Mouse (Mus musculus) adrenal gland, adult 8-10 months (tissue): Measurements from ENCODE around the gene Egln1. TPM values are rescaled to one million over a fixed set of nuclear protein-coding genes. Genes with fewer than 3 reads are reported as not detected.

ENCODE experiments used
- DNase-seq: peaks from one replicate; pipeline ENCODE4 v3.0.0; 2022
- total RNA-seq, 4 experiments: library from RNA; stranded (reverse); gene quantifications; 2 replicates each; pipeline ENCODE4 v1.2.4; 2022

Egln1 gene
- total RNA-seq, 4 experiments from 2014 or later = 48.2 to 56.7 (median 50.9) TPM

GRCm38 (mm10) chr8:124944406-124944805, 4.7 kb downstream of the Egln1 start:
- no peak for DNase-seq

- DNase-seq = no peak
These were observed 5.3 kb downstream of the Egln1 start for GRCm38 (mm10) chr8:124943801-124944200.

- no peak for DNase-seq
These were observed 11.8 kb downstream of the Egln1 start for GRCm38 (mm10) chr8:124937293-124937692.

- DNase-seq = no peak
These were observed 12.4 kb downstream of the Egln1 start for GRCm38 (mm10) chr8:124936699-124937098.

GRCm38 (mm10) chr8:124935116-124935515, 14.0 kb downstream of the Egln1 start:
- DNase-seq = no peak

- no peak for DNase-seq
These were observed 16.7 kb downstream of the Egln1 start for GRCm38 (mm10) chr8:124932435-124932834.

- DNase-seq = no peak
These were observed 18.5 kb downstream of the Egln1 start for GRCm38 (mm10) chr8:124930649-124931048.

- DNase-seq = no peak
These were observed 19.0 kb downstream of the Egln1 start for GRCm38 (mm10) chr8:124930086-124930485.

GRCm38 (mm10) chr8:124929006-124929405, 20.1 kb downstream of the Egln1 start:
- no peak for DNase-seq

- no peak for DNase-seq
These were observed 22.8 kb downstream of the Egln1 start for GRCm38 (mm10) chr8:124926351-124926771.

- DNase-seq = no peak
These were observed 23.4 kb downstream of the Egln1 start for GRCm38 (mm10) chr8:124925544-124926266.

- DNase-seq = no peak
These were observed 25.0 kb downstream of the Egln1 start for GRCm38 (mm10) chr8:124923971-124924652.

GRCm38 (mm10) chr8:124922490-124923089, 26.5 kb downstream of the Egln1 start:
- no peak for DNase-seq

GRCm38 (mm10) chr8:124921369-124922279, 27.5 kb downstream of the Egln1 start:
- DNase-seq = no peak

- DNase-seq = no peak
These were observed 31.2 kb downstream of the Egln1 start for GRCm38 (mm10) chr8:124917741-124918484.

GRCm38 (mm10) chr8:124914061-124914460, 35.1 kb downstream of the Egln1 start:
- no peak for DNase-seq

- no peak for DNase-seq
These were observed 36.9 kb downstream of the Egln1 start for GRCm38 (mm10) chr8:124911938-124912872.

- DNase-seq = no peak
These were observed 38.8 kb downstream of the Egln1 start for GRCm38 (mm10) chr8:124910349-124910748.

- DNase-seq = no peak
These were observed 39.2 kb downstream of the Egln1 start for GRCm38 (mm10) chr8:124909936-124910335.

GRCm38 (mm10) chr8:124905482-124905881, 43.6 kb downstream of the Egln1 start:
- DNase-seq = no peak

- no peak for DNase-seq
These were observed 45.9 kb downstream of the Egln1 start for GRCm38 (mm10) chr8:124903198-124903597.
